Mouse (Mus musculus) right cerebral cortex, adult 2 months (tissue): Measurements from ENCODE around the gene R3hdml.

Source experiments
- DNase-seq, 2 experiments: peaks; one replicate each; pipeline ENCODE4 v3.0.0; 2021 to 2022; ENCODE audit warnings: low spot score in 2 of 2

Gene R3hdml

GRCm38 (mm10) chr2:163540231-163541117 lies 48.4 kb downstream of the R3hdml start:
- DNase-seq = no peak

- DNase-seq = no peak
These were observed 49.6 kb downstream of the R3hdml start for GRCm38 (mm10) chr2:163541568-163542182.

- no peak for DNase-seq
These were observed 50.6 kb downstream of the R3hdml start for GRCm38 (mm10) chr2:163542674-163543073.

GRCm38 (mm10) chr2:163546623-163547318 lies 54.7 kb downstream of the R3hdml start:
- DNase-seq = no peak

GRCm38 (mm10) chr2:163548822-163549221 lies 56.7 kb downstream of the R3hdml start:
- no peak for DNase-seq

GRCm38 (mm10) chr2:163549786-163550185 lies 57.7 kb downstream of the R3hdml start:
- DNase-seq = no peak
